Mouse (Mus musculus): ENCODE measurements at regions not wholly inside any gene's neighbourhood (a gene's known extent, or its start where the extent isn't known, plus 50 kb on each side); places are given as distances from the start of the nearest gene placed in this dataset.

DNA sequence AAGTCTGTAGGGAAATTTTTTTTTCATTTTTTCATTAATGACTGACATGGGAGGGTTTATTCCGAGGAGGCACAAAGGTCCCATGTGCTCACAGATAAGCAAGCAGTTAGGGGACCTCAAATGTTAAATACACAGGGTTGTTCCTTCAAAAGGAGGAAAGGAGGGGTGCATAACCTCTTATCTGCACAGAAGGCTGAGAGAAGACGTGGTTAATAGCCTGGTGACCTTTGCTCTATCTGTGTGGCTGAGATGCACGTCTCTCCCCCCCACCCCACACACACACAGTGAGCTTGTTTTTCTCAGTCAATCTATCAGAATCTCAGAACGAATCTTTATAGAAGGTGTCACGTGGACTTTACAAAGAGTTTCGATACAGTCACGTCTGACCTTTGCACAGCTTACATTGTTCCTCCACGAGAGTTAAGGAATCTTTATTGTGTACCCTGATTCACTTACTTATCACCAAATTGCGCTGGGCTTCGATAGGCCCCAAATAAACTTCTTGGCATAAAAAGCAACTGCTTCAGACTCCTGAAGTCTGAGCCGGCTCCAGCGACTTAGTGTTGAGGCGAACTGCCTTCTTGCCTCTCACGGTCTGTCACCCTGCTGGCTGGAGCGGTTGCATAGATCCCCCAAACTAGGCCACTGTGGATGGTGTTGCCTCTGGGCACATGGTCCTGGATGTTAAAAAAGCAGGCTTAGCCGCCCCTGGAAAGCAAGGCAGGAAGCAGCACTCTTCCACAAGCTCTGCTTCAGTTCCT lies 63.1 kb upstream of the Ppm1b start:
- no peak for TF ChIP-seq CTCF (IDR thresholded peaks at IDR 0.05)
- no peak for TF ChIP-seq EP300 (IDR thresholded peaks at IDR 0.05)
